Mouse (Mus musculus) liver, adult 2 months (tissue): Measurements from ENCODE around the gene Wbp11.

Experiments used
- CTCF ChIP-seq: fragments of 200-500 bp; IDR thresholded peaks from 2 replicates; pipeline ENCODE4 v1.5.1; 2011; ENCODE audit warnings: low read depth, low read length, control low read depth
- POLR2A ChIP-seq: fragments of 200-500 bp; IDR thresholded peaks from 2 replicates; pipeline ENCODE4 v1.6.1; 2011; ENCODE audit warnings: low read length, control low read depth; ENCODE audit not compliant: insufficient read depth; ENCODE audit errors: extremely low read depth

DNA sequence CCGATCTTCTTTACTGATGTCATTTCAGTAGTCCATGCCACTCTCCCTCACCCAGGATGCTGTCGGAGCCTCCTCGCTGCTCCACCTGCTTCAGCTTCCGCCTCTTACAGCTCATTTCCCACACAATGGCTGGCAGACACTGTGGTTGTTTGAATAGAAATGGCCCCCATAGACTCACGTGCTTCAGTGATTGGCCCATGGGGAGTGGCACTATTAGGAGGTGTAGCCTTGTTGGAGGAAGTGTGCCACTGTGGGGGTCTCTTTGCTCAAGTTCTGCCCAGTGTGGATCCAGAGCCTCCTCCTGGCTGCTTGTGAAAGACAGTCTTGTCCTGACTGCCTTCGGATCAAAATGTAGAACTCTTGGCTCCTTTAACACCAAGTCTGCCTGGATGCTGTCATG lies 32.2 kb downstream of the Wbp11 start:
- TF ChIP-seq CTCF (no peak), POLR2A (no peak)
